Comparison of ENCODE assay signal across 11 mouse cellular contexts in the genomic region with DNA sequence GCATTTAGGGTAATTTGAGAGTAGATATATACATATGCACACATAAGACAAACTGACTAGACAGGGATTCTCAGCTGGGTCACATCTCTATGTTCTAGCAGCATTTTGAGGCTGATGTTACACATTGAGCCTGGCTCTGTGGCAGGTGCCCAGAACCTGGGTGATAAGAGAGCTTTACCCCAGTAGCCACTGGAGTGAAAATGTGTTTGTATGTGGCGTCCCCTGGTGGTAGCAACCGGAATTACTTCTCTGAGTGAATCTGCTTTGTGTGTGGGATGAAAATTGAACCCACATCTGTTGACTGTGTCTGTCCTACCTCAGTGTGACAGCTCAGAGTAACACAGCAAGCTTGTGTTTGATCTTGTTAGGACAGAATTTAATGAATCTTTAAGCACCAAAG. TPM values are rescaled to one million over a fixed set of nuclear protein-coding genes. Genes with fewer than 3 reads are reported as not detected.
A peak's percentile ranks its signal among the peaks of the same experiment; 100 is the strongest.
DNase-seq lines count a peak whose midpoint lies in the region; ATAC-seq and TF ChIP-seq lines count a peak whose summit lies in the region.
"Not testable (repeated sequence)": the region's sequence is repeated elsewhere in the genome, so short reads cannot be mapped to it uniquely, and the experiment has no call there.
"Had no signal": no experiment of that assay in that cellular context is flagged by ENCODE, and none has a peak within 500 bp of the region (broad histone marks: within the 10 kb centered on the region; RNA-seq: fewer than 3 reads in every experiment).

No protein-coding gene starts in this region.

- not testable (repeated sequence) for H3K4me3 ChIP-seq in G1E (ENCODE audit: low read depth, low read length); lung, embryonic 14.5 days (ENCODE audit: low read depth, low read length)

- not testable (repeated sequence) for H3K9ac ChIP-seq in lung, embryonic 14.5 days

- not testable (repeated sequence) for H3K27ac ChIP-seq in lung, embryonic 14.5 days (ENCODE audit: low read depth)

- peak; percentile 7 for DNase-seq in G1E (ENCODE audit: low spot score)
- peak; percentile 18 for DNase-seq in brain, embryonic 14.5 days (ENCODE audit: low read depth)
- peak; percentile 67 for DNase-seq in embryo, embryonic 9.5 days (ENCODE audit: extremely low spot score)
- DNase-seq in heart, postnatal 4 days = peak; percentile 61
- peak; percentile 15 to 45 for DNase-seq in layer of hippocampus, adult 8-10 months (ENCODE audit: low spot score in 2 of 2)
- DNase-seq in lung, embryonic 14.5 days = peak; percentile 60
- peak; percentile 6 for DNase-seq in retina, adult 2 months (ENCODE audit: low read depth, low spot score)
- DNase-seq in thymus, postnatal 10 days (ENCODE audit: low spot score in 2 of 2) = peak; percentile 42 to 66

- H3K36me3 ChIP-seq in G1E (replicated peaks); lung, embryonic 14.5 days (ENCODE audit: insufficient read depth): not testable (repeated sequence)

- H3K4me2 ChIP-seq in lung, embryonic 14.5 days = not testable (repeated sequence)

- not testable (repeated sequence) for H3K4me1 ChIP-seq in G1E (ENCODE audit: insufficient read depth, low read depth, low read length); lung, embryonic 14.5 days (ENCODE audit: insufficient read depth)

- TF ChIP-seq POLR2A in brain, embryonic 14.5 days (IDR thresholded peaks at IDR 0.05; ENCODE audit: borderline replicate concordance, extremely low read depth, insufficient read depth, insufficient read length, poor library complexity, severe bottlenecking) = not testable (repeated sequence)

- not testable (repeated sequence) for H3K27me3 ChIP-seq in G1E (ENCODE audit: insufficient read depth, low read length); lung, embryonic 14.5 days (ENCODE audit: insufficient read depth, low read length)

- ATAC-seq in G1E (ENCODE audit: extremely low read depth, insufficient number of reproducible peaks, low FRiP score, poor library complexity, severe bottlenecking); lung, embryonic 14.5 days (ENCODE audit: insufficient read depth): not testable (repeated sequence)

- peak; percentile 97 for TF ChIP-seq CTCF in G1E (IDR thresholded peaks at IDR 0.05; ENCODE audit: low read depth, low read length)
- peak; percentile 63; the same call in 1 of the 2 replicates for TF ChIP-seq CTCF in brain, embryonic 14.5 days (IDR thresholded peaks at IDR 0.05; ENCODE audit: borderline replicate concordance, extremely low read depth, insufficient read depth, insufficient read length)
- TF ChIP-seq CTCF in lung, embryonic 14.5 days (IDR thresholded peaks at IDR 0.05; ENCODE audit: low read depth) = peak; percentile 77

- 0% methylated on average over 2 of the region's 2 CpGs for WGBS in lung, embryonic 14.5 days

- not testable (repeated sequence) for H3K9me3 ChIP-seq in G1E (replicated peaks); lung, embryonic 14.5 days (ENCODE audit: low read depth, low read length)

RNA-seq across cellular contexts. Expression of gene Gja3, which starts 12.0 kb away (rescaled TPM):
- total RNA-seq in G1E (2014; fragmentation: Nextera tagmentation) (not detected in 2 replicates), G1E (2017) (not detected in 2 replicates)
- polyA plus RNA-seq in G1E (2012) = not detected in 2 replicates
- polyA plus RNA-seq in brain, embryonic 14.5 days (2012; rRNA removed) = 0.14 and 0.15 TPM in 2 replicates
- total RNA-seq in heart, postnatal 4 days (2021) = 10 to 100 TPM; 33.4 to 39.4 TPM
- under 1 TPM; 0.18 to 0.61 (median 0.33) TPM for total RNA-seq in layer of hippocampus, adult 8-10 months (2022)
- polyA plus RNA-seq in lung, embryonic 14.5 days (2014; fragmentation: Nextera tagmentation; extraction: Ambion mirVana) = 0.95 and 3.9 TPM in 2 replicates

RNA-seq across cellular contexts. Expression of gene Gjb2, which starts 34.6 kb away (rescaled TPM):
- total RNA-seq in G1E (2014; fragmentation: Nextera tagmentation) = not detected in 2 replicates
- 0.06 TPM in 1 of 2 replicates, not detected in the other for total RNA-seq in G1E (2017)
- polyA plus RNA-seq in G1E (2012) = not detected in 2 replicates
- polyA plus RNA-seq in brain, embryonic 14.5 days (2012; rRNA removed) = 5.6 and 13.6 TPM in 2 replicates
- total RNA-seq in heart, postnatal 4 days (2021) = under 1 TPM in 1 of 2 experiments, not detected in 1; 0.14 TPM
- 10 to 100 TPM in 3 of 4 experiments, 1 to 10 TPM in 1; 9.1 to 14.5 (median 10.3) TPM for total RNA-seq in layer of hippocampus, adult 8-10 months (2022)
- 0.24 TPM in 2 replicates for polyA plus RNA-seq in lung, embryonic 14.5 days (2014; fragmentation: Nextera tagmentation; extraction: Ambion mirVana)

RNA-seq across cellular contexts. Expression of gene Gm4491, which starts 45.8 kb away (rescaled TPM):
- total RNA-seq in G1E (2014; fragmentation: Nextera tagmentation) = not detected in 2 replicates
- total RNA-seq in G1E (2017) = 0.17 TPM in 1 of 2 replicates, not detected in the other
- polyA plus RNA-seq in G1E (2012) = not detected in 2 replicates
- polyA plus RNA-seq in brain, embryonic 14.5 days (2012; rRNA removed) = not detected in 2 replicates
- not detected for total RNA-seq in heart, postnatal 4 days (2021)
- 1 to 10 TPM in 2 of 4 experiments, under 1 TPM in 2; 0.41 to 1.0 (median 0.83) TPM for total RNA-seq in layer of hippocampus, adult 8-10 months (2022)
- not detected in 2 replicates for polyA plus RNA-seq in lung, embryonic 14.5 days (2014; fragmentation: Nextera tagmentation; extraction: Ambion mirVana)
- polyA plus RNA-seq: forebrain, embryonic 15.5 days; heart, embryonic 15.5 days; midbrain, embryonic 15.5 days had no signal

Comparison
In these comparisons a context has a peak if more than half of its experiments do, and no peak if none do; other contexts are left out.
1. DNase-seq: peak in every context shown above with its lines; median percentile 67 in embryo, embryonic 9.5 days; 61 in heart, postnatal 4 days; 60 in lung, embryonic 14.5 days; 54 in thymus, postnatal 10 days; 30 in layer of hippocampus, adult 8-10 months; 18 in brain, embryonic 14.5 days; 7 in G1E; 6 in retina, adult 2 months.
2. RNA of gene Gja3, which starts 12.0 kb away (total RNA-seq): 33.4 to 39.4 TPM in heart, postnatal 4 days; 0.18 to 0.61 TPM in layer of hippocampus, adult 8-10 months and not detected in G1E; every median in the first group is over 10 times any median in the second.
3. RNA of gene Gjb2, which starts 34.6 kb away (total RNA-seq): 9.1 to 14.5 TPM in layer of hippocampus, adult 8-10 months; 0.14 TPM in heart, postnatal 4 days and 0.06 TPM in G1E; every median in the first group is over 4 times any median in the second.
4. Peak in every context shown above with its lines, with median percentiles within 50 percentile points of each other: CTCF ChIP-seq.